Comparison of ENCODE assay signal across 16 mouse cellular contexts in the genomic region with DNA sequence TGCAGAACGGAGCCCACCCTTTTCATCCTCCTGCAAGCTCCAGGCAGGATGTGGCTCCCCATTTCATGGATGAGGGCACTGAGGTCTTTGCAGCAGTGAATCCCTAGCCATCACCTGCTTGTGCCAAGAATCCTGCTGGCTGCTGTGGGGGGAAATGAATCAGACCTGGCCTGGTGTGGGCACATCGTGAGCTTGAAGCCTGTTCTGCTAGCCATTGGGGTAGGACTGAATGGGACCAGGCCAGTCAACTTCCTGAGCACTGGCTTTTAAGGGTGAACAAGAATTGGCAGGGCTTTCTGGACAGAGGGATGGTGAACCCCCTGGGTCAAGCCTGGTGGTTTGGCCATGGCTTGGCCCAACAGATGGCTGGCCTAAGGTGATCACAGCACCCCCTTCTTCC. TPM values are rescaled to one million over a fixed set of nuclear protein-coding genes. Genes with fewer than 3 reads are reported as not detected.
A peak's percentile ranks its signal among the peaks of the same experiment; 100 is the strongest.
DNase-seq lines count a peak whose midpoint lies in the region; ATAC-seq lines count a peak whose summit lies in the region.
"Had no signal": no experiment of that assay in that cellular context is flagged by ENCODE, and none has a peak within 500 bp of the region (broad histone marks: within the 10 kb centered on the region; RNA-seq: fewer than 3 reads in every experiment).

No protein-coding gene starts in this region.

- H3K4me3 ChIP-seq in forebrain, embryonic 12.5 days (replicated peaks), result no peak overlapping the region; the same call in 1 of the 2 replicates
- no peak overlapping the region for H3K4me3 ChIP-seq in forebrain, embryonic 11.5 days (ENCODE audit: low read depth, low read length)
- 0 out of 2 replicates have a peak overlapping the region, but pooled peaks have one; percentile 46 for H3K4me3 ChIP-seq in forebrain, embryonic 14.5 days (ENCODE audit: low read depth, low read length)
- H3K4me3 ChIP-seq in midbrain, embryonic 15.5 days, result peak overlapping the region; percentile 63

- no peak overlapping the region for H3K27ac ChIP-seq in forebrain, embryonic 12.5 days
- H3K27ac ChIP-seq in forebrain, embryonic 11.5 days (ENCODE audit: low read depth, low read length), result no peak overlapping the region
- no peak overlapping the region for H3K27ac ChIP-seq in forebrain, embryonic 14.5 days (ENCODE audit: low read depth, low read length)
- no peak overlapping the region for H3K27ac ChIP-seq in midbrain, embryonic 15.5 days

- no peak for DNase-seq in forebrain, embryonic 11.5 days (ENCODE audit: low spot score)
- peak; percentile 86 for DNase-seq in cerebellum, adult 11-12 months
- no peak for DNase-seq in forebrain, embryonic 14.5 days (ENCODE audit: low spot score)
- no peak for DNase-seq in kidney, adult 8-10 months
- no peak for DNase-seq in layer of hippocampus, adult 9-10 months (ENCODE audit: low spot score)
- DNase-seq: adrenal gland, postnatal 25 days; heart, adult 18-20 months; heart, postnatal 10 days; kidney, adult 18-20 months; lung, embryonic 14.5 days had no signal

- 78% methylated on average over 2 of the region's 2 CpGs for WGBS in forebrain, embryonic 12.5 days
- 94% methylated on average over 2 of the region's 2 CpGs for WGBS in forebrain, embryonic 11.5 days
- WGBS in forebrain, embryonic 14.5 days, result 70% methylated on average over 2 of the region's 2 CpGs
- WGBS in midbrain, embryonic 15.5 days, result 85% methylated on average over 2 of the region's 2 CpGs

- peaks cover 34% of the 10 kb centered on the region for H3K27me3 ChIP-seq in forebrain, embryonic 12.5 days
- peaks cover 9% of the 10 kb centered on the region for H3K27me3 ChIP-seq in forebrain, embryonic 11.5 days (ENCODE audit: control insufficient read depth, insufficient read depth, low read length)
- H3K27me3 ChIP-seq in forebrain, embryonic 14.5 days (replicated peaks; ENCODE audit: control insufficient read depth, insufficient read depth, low read length), result peaks cover 4% of the 10 kb centered on the region; the same call in 1 of the 2 replicates
- H3K27me3 ChIP-seq in midbrain, embryonic 15.5 days (replicated peaks), result no peaks in the 10 kb centered on the region

- no peaks in the 10 kb centered on the region for H3K36me3 ChIP-seq in forebrain, embryonic 12.5 days (replicated peaks)
- no peaks in the 10 kb centered on the region for H3K36me3 ChIP-seq in forebrain, embryonic 11.5 days (ENCODE audit: control insufficient read depth, insufficient read depth, low read length)
- no peaks in the 10 kb centered on the region for H3K36me3 ChIP-seq in forebrain, embryonic 14.5 days (ENCODE audit: control insufficient read depth, insufficient read depth, low read length)
- H3K36me3 ChIP-seq in midbrain, embryonic 15.5 days (replicated peaks), result no peaks in the 10 kb centered on the region

- no peaks in the 10 kb centered on the region for H3K9me3 ChIP-seq in forebrain, embryonic 12.5 days
- H3K9me3 ChIP-seq in forebrain, embryonic 11.5 days (ENCODE audit: control insufficient read depth, low read length), result no peaks in the 10 kb centered on the region
- H3K9me3 ChIP-seq in forebrain, embryonic 14.5 days (replicated peaks; ENCODE audit: control insufficient read depth, low read length), result no peaks in the 10 kb centered on the region
- no peaks in the 10 kb centered on the region for H3K9me3 ChIP-seq in midbrain, embryonic 15.5 days

- H3K4me2 ChIP-seq in forebrain, embryonic 12.5 days, result peak overlapping the region; percentile 92; the same call in 1 of the 2 replicates
- no peak overlapping the region for H3K4me2 ChIP-seq in forebrain, embryonic 11.5 days (ENCODE audit: low read depth, low read length, severe bottlenecking)
- peak overlapping the region; percentile 70; the same call in 1 of the 2 replicates for H3K4me2 ChIP-seq in forebrain, embryonic 14.5 days (ENCODE audit: low read length)
- peak overlapping the region; percentile 81 for H3K4me2 ChIP-seq in midbrain, embryonic 15.5 days

- H3K4me1 ChIP-seq in forebrain, embryonic 12.5 days, result peaks cover 6% of the 10 kb centered on the region
- H3K4me1 ChIP-seq in forebrain, embryonic 11.5 days (replicated peaks; ENCODE audit: control insufficient read depth, insufficient read depth, low read length), result no peaks in the 10 kb centered on the region
- peaks cover 2% of the 10 kb centered on the region; the same call in 1 of the 2 replicates for H3K4me1 ChIP-seq in forebrain, embryonic 14.5 days (ENCODE audit: control insufficient read depth, insufficient read depth, low read length)
- peaks cover 11% of the 10 kb centered on the region; the same call in 1 of the 2 replicates for H3K4me1 ChIP-seq in midbrain, embryonic 15.5 days

- ATAC-seq in forebrain, embryonic 12.5 days (ENCODE audit: low FRiP score), result no peak
- no peak for ATAC-seq in forebrain, embryonic 11.5 days (replicated peaks; ENCODE audit: low FRiP score)
- no peak for ATAC-seq in forebrain, embryonic 14.5 days
- no peak for ATAC-seq in midbrain, embryonic 15.5 days (replicated peaks)
- ATAC-seq in granulocyte monocyte progenitor cell, adult 5-6 weeks (replicated peaks; ENCODE audit: poor library complexity, severe bottlenecking), result no peak

- no peak overlapping the region for H3K9ac ChIP-seq in forebrain, embryonic 12.5 days
- H3K9ac ChIP-seq in forebrain, embryonic 11.5 days (ENCODE audit: low read length), result no peak overlapping the region
- H3K9ac ChIP-seq in forebrain, embryonic 14.5 days (ENCODE audit: low read length), result peak overlapping the region; percentile 74; the same call in 1 of the 2 replicates
- peak overlapping the region; percentile 70; the same call in 1 of the 2 replicates for H3K9ac ChIP-seq in midbrain, embryonic 15.5 days
- H3K9ac ChIP-seq: lung, embryonic 14.5 days had no signal

RNA-seq across cellular contexts. Expression of gene Kcnt1, which starts 15.0 kb away (rescaled TPM):
- polyA plus RNA-seq in forebrain, embryonic 12.5 days (2016; fragmentation: Nextera tagmentation; extraction: Ambion mirVana), result 1.6 and 2.0 TPM in 2 replicates
- 0.53 and 1.0 TPM in 2 replicates for polyA plus RNA-seq in forebrain, embryonic 11.5 days (2014; fragmentation: Nextera tagmentation; extraction: Ambion mirVana)
- polyA plus RNA-seq in forebrain, embryonic 14.5 days (2014; fragmentation: Nextera tagmentation; extraction: Ambion mirVana), result 3.3 and 5.3 TPM in 2 replicates
- 14.4 and 20.7 TPM in 2 replicates for polyA plus RNA-seq in midbrain, embryonic 15.5 days (2015; fragmentation: Nextera tagmentation; extraction: Ambion mirVana)
- total RNA-seq in granulocyte monocyte progenitor cell, adult 5-6 weeks (2014; fragmentation: Nextera tagmentation), result not detected in 2 replicates
- not detected in 2 replicates for total RNA-seq in granulocyte monocyte progenitor cell, adult 5-6 weeks (2017)
- total RNA-seq: megakaryocyte progenitor cell, adult 5-6 weeks had no signal

RNA-seq across cellular contexts. Expression of gene Sohlh1, which starts 31.5 kb away (rescaled TPM):
- not detected in 2 replicates for polyA plus RNA-seq in forebrain, embryonic 12.5 days (2016; fragmentation: Nextera tagmentation; extraction: Ambion mirVana)
- polyA plus RNA-seq in forebrain, embryonic 11.5 days (2014; fragmentation: Nextera tagmentation; extraction: Ambion mirVana), result not detected in 2 replicates
- polyA plus RNA-seq in forebrain, embryonic 14.5 days (2014; fragmentation: Nextera tagmentation; extraction: Ambion mirVana), result not detected in 2 replicates
- polyA plus RNA-seq in midbrain, embryonic 15.5 days (2015; fragmentation: Nextera tagmentation; extraction: Ambion mirVana), result not detected in 2 replicates
- not detected in 2 replicates for total RNA-seq in granulocyte monocyte progenitor cell, adult 5-6 weeks (2014; fragmentation: Nextera tagmentation)
- not detected in 2 replicates for total RNA-seq in granulocyte monocyte progenitor cell, adult 5-6 weeks (2017)
- total RNA-seq: adrenal gland, postnatal 25 days; heart, adult 18-20 months; heart, postnatal 10 days; megakaryocyte progenitor cell, adult 5-6 weeks had no signal
- polyA plus RNA-seq: lung, embryonic 14.5 days; neural tube, embryonic 11.5 days had no signal

RNA-seq across cellular contexts. Expression of gene Lcn9, which starts 55.6 kb away (rescaled TPM):
- polyA plus RNA-seq in forebrain, embryonic 12.5 days (2016; fragmentation: Nextera tagmentation; extraction: Ambion mirVana), result not detected in 2 replicates
- polyA plus RNA-seq in forebrain, embryonic 11.5 days (2014; fragmentation: Nextera tagmentation; extraction: Ambion mirVana), result not detected in 2 replicates
- not detected in 2 replicates for polyA plus RNA-seq in forebrain, embryonic 14.5 days (2014; fragmentation: Nextera tagmentation; extraction: Ambion mirVana)
- not detected in 2 replicates for polyA plus RNA-seq in midbrain, embryonic 15.5 days (2015; fragmentation: Nextera tagmentation; extraction: Ambion mirVana)
- not detected in 2 replicates for total RNA-seq in granulocyte monocyte progenitor cell, adult 5-6 weeks (2014; fragmentation: Nextera tagmentation)
- not detected in 2 replicates for total RNA-seq in granulocyte monocyte progenitor cell, adult 5-6 weeks (2017)
- total RNA-seq: adrenal gland, postnatal 25 days; heart, adult 18-20 months; heart, postnatal 10 days; megakaryocyte progenitor cell, adult 5-6 weeks had no signal
- polyA plus RNA-seq: limb, embryonic 14.5 days; lung, embryonic 14.5 days; neural tube, embryonic 11.5 days had no signal

Comparison
In these comparisons a context has a peak if more than half of its experiments do, and no peak if none do; other contexts are left out.
1. H3K4me3 ChIP-seq: peak in forebrain, embryonic 14.5 days (single experiment) and midbrain, embryonic 15.5 days (single experiment); none in forebrain, embryonic 12.5 days (single experiment) and forebrain, embryonic 11.5 days (single experiment).
2. H3K9ac ChIP-seq: peak in forebrain, embryonic 14.5 days (single experiment) and midbrain, embryonic 15.5 days (single experiment); none in forebrain, embryonic 12.5 days (single experiment) and forebrain, embryonic 11.5 days (single experiment).